Mouse (Mus musculus): ENCODE measurements around the gene Ubxn1.

DNA sequence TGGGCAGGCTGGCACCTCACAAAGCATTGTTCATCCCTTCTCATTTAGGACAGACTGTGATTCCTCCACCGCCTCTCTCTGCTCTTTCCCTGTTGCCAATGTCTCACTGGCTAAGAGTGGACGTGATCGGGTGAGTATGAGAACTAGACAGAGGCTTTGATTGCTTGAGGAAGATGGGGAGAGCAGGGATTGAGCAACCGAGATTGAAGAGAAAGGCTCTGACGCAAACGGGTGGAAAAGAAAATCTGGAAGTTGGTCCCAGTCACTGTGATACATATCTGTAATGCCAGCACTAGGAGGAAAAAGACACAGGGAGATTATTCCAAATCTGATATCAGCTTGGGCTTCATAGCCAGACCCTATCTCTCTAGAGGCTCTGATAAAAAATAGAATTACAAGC is 28.3 kb upstream of the Ubxn1 start:
- TF ChIP-seq CTCF (IDR thresholded peaks at IDR 0.05; ENCODE audit: low read depth) = no peak
- no peak for TF ChIP-seq EP300 (IDR thresholded peaks at IDR 0.05; ENCODE audit: low read depth)

All from liver, embryonic 14.5 days (tissue).